Mouse (Mus musculus) midbrain, embryonic 15.5 days (tissue): ENCODE data around the gene 1190007I07Rik. TPM values are rescaled to one million over a fixed set of nuclear protein-coding genes. Genes with fewer than 3 reads are reported as not detected.
A peak's percentile ranks its signal among the peaks of the same experiment; 100 is the strongest.

Experiments
- ATAC-seq: fragments of 200-750 bp; cut with Nextera tagmentation; replicated peaks from 2 replicates; pipeline ENCODE4 v1.8.0; 2017; ENCODE audit warnings: moderate TSS enrichment
- H3K27ac ChIP-seq: fragments of 300-500 bp; sonication (generic); 2 replicates; pipeline ENCODE4 v1.5.1; 2015; ENCODE audit warnings: mild to moderate bottlenecking, inconsistent platforms
- H3K27me3 ChIP-seq: fragments of 300-500 bp; sonication (generic); replicated peaks from 2 replicates; pipeline ENCODE4 v1.6.1; 2015; ENCODE audit warnings: inconsistent platforms
- H3K36me3 ChIP-seq: fragments of 300-500 bp; sonication (generic); replicated peaks from 2 replicates; pipeline ENCODE4 v1.6.1; 2015; ENCODE audit warnings: inconsistent platforms
- H3K4me1 ChIP-seq: fragments of 300-500 bp; sonication (generic); 2 replicates; pipeline ENCODE4 v1.6.1; 2015; ENCODE audit warnings: inconsistent platforms
- H3K4me2 ChIP-seq: fragments of 300-500 bp; sonication (generic); 2 replicates; pipeline ENCODE4 v1.6.1; 2015; ENCODE audit warnings: inconsistent platforms, mild to moderate bottlenecking, moderate library complexity
- H3K4me3 ChIP-seq: fragments of 300-500 bp; sonication (generic); 2 replicates; pipeline ENCODE4 v1.5.1; 2015; ENCODE audit warnings: mild to moderate bottlenecking, inconsistent platforms
- H3K9ac ChIP-seq: fragments of 300-500 bp; sonication (generic); 2 replicates; pipeline ENCODE4 v1.6.1; 2015; ENCODE audit warnings: mild to moderate bottlenecking, inconsistent platforms
- H3K9me3 ChIP-seq: fragments of 300-500 bp; sonication (generic); 2 replicates; pipeline ENCODE4 v1.6.1; 2016; ENCODE audit warnings: inconsistent platforms
- WGBS: fragments of 180-500 bp; shearing (Covaris S2); methylation state at CpG from one replicate; pipeline ENCODE4 v1.1.7; 2015; ENCODE audit warnings: mixed read lengths; 5-methylcytosine and 5-hydroxymethylcytosine counted together
- polyA plus RNA-seq: library from polyadenylated mRNA; unstranded; fragments of >200 nt; fragmentation: Nextera tagmentation; extraction: Ambion mirVana; gene quantifications from 2 replicates; pipeline ENCODE4 v1.2.1, GENCODE M21; 2015

The 1190007I07Rik gene
- polyA plus RNA-seq = 28.4 and 36.4 TPM in 2 replicates

DNA sequence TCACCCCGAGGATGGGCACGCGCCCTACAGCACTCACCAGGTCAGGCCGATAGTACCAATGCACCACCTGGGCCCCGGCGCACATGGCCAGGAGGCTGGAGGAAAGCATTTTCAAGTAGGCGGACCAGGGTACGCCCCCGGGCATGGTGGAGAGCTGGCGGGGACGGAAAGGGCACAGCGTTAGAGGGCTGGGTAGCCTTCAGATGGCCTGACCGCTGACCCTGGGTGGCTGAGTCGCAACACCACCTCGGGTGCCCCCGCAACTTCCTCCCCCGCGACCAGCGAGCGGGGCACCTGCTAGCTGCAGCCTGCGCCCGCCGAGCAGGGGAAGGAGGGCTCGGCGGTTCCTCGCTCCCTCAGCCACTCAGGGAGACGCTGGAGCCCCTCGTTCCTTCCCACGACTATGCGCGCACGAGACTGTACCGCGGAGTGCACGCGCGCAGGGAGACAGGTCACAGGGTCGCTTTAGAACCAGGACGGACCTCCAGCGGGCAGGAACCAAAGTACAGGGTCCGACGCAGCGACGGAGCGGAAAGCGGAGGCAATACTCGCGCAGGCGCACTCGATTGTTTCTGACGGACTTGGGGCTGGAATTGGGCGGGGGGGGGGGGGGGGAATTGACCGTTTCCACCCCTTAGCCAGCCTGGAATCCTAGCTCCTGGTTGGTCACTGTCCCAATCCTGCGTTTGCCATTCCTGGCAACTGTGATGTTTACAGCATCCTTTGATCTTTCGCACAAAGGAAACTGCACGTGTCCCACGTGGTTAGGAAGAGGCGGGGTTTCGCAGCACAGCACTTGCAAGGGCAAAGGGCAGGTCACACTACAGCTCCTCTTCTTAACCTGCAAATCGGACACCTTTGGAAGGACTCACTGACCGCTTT lies at the start of gene 1190007I07Rik:
TSS of gene 1190007I07Rik (minus strand) at position 558 of the 882 bp plus-strand sequence.
- peak within 1 kb of the TSS; percentile 64 for H3K9ac ChIP-seq
- no peaks in the 10 kb centered on the region for H3K27me3 ChIP-seq
- under 1% methylated on average over 61 of the region's 61 CpGs for WGBS
- peak; percentile 92 for ATAC-seq
- peak within 1 kb of the TSS; percentile 86 for H3K27ac ChIP-seq
- H3K9me3 ChIP-seq = no peaks in the 10 kb centered on the region
- peaks cover 6% of the 10 kb centered on the region for H3K4me1 ChIP-seq
- no peaks in the 10 kb centered on the region for H3K36me3 ChIP-seq
- peak within 1 kb of the TSS; percentile 60 for H3K4me3 ChIP-seq
- peak within 1 kb of the TSS; percentile 66 for H3K4me2 ChIP-seq

DNA sequence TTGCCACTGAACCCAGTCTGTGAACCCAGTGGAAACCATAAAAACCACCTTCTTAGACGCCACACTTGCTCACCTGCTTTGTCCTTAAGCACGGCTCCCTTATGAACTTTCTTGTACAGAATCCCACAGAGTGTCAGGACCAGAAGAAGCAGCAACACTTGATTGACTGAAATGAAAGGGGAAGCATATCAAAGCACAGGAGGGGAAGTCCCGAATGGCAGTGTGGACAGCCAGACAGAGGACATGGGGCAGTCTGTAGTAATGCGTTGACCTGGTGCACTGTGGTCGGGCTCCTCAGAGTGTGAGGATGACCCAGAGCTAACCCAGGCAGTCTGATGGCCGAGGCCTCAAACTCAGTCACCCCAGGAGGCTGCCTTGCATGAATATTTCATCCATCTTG lies 47.2 kb upstream of the 1190007I07Rik start:
- H3K36me3 ChIP-seq = no peaks in the 10 kb centered on the region
- H3K4me1 ChIP-seq = peaks cover 6% of the 10 kb centered on the region
- H3K27me3 ChIP-seq = no peaks in the 10 kb centered on the region
- WGBS = 71% methylated on average over 6 of the region's 6 CpGs
- no peak overlapping the region for H3K4me3 ChIP-seq
- no peak overlapping the region for H3K27ac ChIP-seq
- H3K9ac ChIP-seq = no peak overlapping the region
- ATAC-seq = no peak
- H3K9me3 ChIP-seq = no peaks in the 10 kb centered on the region
- no peak overlapping the region for H3K4me2 ChIP-seq

DNA sequence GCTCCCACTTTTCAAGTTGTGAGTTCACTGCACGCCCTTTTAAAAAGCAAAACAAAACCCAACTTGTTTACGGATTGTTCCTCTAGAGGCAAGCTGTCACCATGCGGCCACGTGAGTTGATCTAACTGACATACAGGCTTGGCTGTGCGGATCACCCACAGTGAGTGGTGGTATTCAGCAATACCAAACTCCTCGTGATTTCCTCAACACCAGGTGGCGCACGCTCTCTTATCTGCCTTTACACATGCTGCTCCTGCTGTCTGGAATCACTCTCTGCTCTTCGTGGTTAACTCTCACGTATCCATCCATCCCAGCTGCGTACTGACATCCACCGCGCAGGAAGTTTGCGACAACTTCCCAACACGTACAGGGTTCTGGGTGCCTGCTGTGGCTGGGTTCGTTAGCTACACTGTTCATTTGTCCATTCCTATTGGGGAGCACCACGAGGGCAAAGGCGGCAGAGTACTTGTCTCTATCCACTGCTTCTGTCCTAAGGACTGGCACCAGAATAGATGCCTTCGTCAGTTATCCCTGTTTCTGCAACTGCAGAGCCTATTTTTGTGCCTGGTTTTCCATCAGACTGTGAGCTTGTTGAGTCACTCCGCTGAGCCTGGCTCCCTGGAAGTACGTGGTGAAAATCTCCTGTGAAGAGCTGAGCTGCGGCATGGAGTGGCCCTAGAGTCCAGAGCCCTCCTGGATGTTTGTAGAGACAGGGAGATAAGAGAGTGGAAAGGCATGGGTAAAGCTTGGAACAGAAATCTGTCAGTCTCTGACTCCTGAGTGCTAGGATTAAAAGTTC lies 43.6 kb upstream of the 1190007I07Rik start:
- H3K27ac ChIP-seq = no peak overlapping the region
- ATAC-seq = peak; percentile 92
- 23% methylated on average over 22 of the region's 22 CpGs for WGBS
- H3K27me3 ChIP-seq = no peaks in the 10 kb centered on the region
- no peak overlapping the region for H3K4me3 ChIP-seq
- H3K4me2 ChIP-seq = peak overlapping the region; percentile 39
- peaks cover 6% of the 10 kb centered on the region for H3K4me1 ChIP-seq
- no peaks in the 10 kb centered on the region for H3K36me3 ChIP-seq
- H3K9ac ChIP-seq = no peak overlapping the region
- no peaks in the 10 kb centered on the region for H3K9me3 ChIP-seq

DNA sequence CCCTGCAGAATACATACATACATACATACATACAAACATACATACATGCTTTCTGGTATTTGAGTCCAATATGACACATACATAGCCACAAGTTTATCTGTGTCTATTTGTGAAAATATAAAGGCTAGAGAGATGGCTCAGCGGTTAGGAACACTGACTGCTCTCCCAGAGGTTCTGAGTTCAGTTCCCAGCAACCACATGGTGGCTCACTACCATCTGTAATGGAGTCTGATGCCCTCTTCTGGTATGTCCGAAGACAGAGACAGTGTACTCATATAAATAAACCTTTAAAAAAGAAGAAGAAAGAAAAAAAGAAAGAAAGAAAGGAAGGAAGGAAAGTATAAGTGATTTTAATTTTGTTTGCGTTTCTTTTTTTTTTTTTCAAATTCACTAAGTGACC lies 42.9 kb upstream of the 1190007I07Rik start:
- H3K36me3 ChIP-seq = no peaks in the 10 kb centered on the region
- no peak overlapping the region for H3K27ac ChIP-seq
- H3K27me3 ChIP-seq = no peaks in the 10 kb centered on the region
- no peak overlapping the region for H3K9ac ChIP-seq
- peaks cover 6% of the 10 kb centered on the region for H3K4me1 ChIP-seq
- no peak overlapping the region for H3K4me3 ChIP-seq
- no peaks in the 10 kb centered on the region for H3K9me3 ChIP-seq
- no peak for ATAC-seq
- WGBS = 55% methylated on average over 3 of the region's 3 CpGs
- H3K4me2 ChIP-seq = no peak overlapping the region

DNA sequence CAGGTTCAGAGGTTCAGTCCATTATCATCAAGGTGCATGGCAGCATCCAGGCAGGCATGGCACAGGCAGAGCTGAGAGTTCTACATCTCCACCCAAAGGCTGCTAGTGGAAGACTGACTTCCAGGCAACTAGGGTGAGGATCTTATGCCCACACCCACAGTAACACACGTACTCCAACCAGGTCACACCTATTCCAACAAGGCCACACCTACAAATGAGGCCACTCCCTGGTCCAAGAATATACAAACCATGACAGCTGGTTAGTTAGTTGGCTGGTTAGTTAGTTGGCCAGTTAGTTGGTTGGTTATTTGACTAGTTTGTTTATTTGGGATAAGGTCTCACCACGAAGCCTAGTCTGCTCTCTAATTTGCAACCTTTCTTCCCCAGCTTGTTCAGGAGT lies 40.3 kb upstream of the 1190007I07Rik start:
- ATAC-seq = no peak
- Histone ChIP-seq H3K4me2 (no peak overlapping the region), H3K4me3 (no peak overlapping the region), H3K9me3 (no peaks in the 10 kb centered on the region), H3K27me3 (no peaks in the 10 kb centered on the region), H3K36me3 (no peaks in the 10 kb centered on the region), H3K27ac (no peak overlapping the region), H3K9ac (no peak overlapping the region), H3K4me1 (peaks cover 6% of the 10 kb centered on the region)
- WGBS = 83% methylated on average over 2 of the region's 2 CpGs

DNA sequence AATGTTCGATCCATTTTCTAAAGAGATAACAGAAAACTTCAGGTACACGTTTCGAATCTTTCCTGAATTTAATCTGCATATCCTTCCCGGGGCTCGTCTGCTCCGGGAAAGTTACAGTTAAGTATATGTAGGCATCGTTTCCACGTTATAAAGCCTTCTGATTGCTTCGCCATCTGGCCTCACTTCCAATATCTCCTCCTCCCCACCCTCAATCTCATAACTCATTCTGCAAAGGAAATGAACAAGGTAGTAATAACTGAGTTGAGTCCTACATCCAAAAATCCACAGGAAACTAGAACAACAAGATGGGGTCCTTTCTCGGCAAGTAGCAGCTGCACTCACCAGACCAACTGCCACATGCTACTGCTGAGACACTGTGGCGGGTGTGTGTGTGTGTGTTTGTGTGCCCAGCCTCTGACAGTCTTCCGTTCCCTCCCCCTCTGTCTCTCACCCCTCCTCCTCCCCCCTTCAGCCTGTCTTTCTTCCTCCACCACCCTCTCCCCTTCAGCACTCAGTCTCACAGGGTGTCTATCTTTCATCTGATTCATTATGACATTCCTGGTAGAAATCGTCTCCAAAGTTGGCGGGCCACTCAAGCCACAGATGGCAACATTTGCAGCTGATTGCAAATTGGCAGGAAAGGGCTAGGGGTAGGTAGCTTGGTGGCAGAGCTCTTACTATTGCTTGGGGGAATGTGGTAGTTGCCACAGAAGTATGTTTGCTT lies 39.4 kb upstream of the 1190007I07Rik start:
- Histone ChIP-seq H3K27me3 (no peaks in the 10 kb centered on the region), H3K9ac (no peak overlapping the region), H3K36me3 (no peaks in the 10 kb centered on the region), H3K4me3 (no peak overlapping the region), H3K9me3 (no peaks in the 10 kb centered on the region), H3K4me1 (peaks cover 6% of the 10 kb centered on the region), H3K27ac (no peak overlapping the region), H3K4me2 (no peak overlapping the region)
- no peak for ATAC-seq
- WGBS = 84% methylated on average over 14 of the region's 14 CpGs

DNA sequence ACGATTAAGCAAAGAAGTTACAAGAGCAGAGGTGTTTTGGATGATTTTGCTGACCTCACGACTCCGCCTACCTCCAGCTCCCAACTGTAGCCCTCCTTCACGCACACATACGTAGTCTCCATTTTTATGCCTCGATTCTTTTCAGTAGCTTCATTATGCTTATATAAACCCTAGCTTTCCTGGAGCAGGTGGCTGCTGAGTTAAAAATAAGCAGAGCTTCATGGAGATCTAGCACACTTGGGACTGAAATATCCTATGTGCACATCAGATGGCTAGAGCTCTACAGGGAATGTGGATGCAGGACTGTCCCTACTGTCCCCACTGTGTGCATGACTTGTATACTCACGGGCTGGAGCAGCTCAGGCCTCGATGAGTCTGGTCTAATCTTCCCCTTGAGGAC lies 38.8 kb upstream of the 1190007I07Rik start:
- WGBS = 87% methylated on average over 8 of the region's 8 CpGs

DNA sequence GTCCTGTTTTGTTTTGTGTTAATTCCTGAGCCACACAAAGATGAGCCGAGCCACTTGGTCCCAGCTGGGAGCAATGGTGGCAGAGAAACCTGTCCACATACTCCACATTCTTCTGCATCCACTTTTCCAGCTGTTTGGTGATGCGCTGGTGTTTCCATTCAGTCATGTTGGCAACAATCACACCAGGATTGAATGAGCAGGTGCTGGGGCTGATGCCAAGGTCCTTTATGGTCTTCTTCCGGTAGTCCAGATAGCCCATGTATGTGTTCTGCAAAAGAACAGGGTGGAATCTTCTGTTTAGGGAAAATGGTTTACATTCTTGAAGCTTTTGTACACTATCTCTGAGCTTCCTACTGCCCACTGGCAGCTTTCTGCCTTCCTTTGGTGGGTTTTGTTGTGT lies 31.6 kb upstream of the 1190007I07Rik start:
- Histone ChIP-seq H3K9me3 (no peaks in the 10 kb centered on the region), H3K27ac (no peak overlapping the region), H3K4me1 (no peaks in the 10 kb centered on the region), H3K4me2 (no peak overlapping the region), H3K36me3 (peaks cover 16% of the 10 kb centered on the region; the same call in 1 of the 2 replicates), H3K9ac (no peak overlapping the region), H3K4me3 (no peak overlapping the region), H3K27me3 (no peaks in the 10 kb centered on the region)
- no peak for ATAC-seq
- WGBS = 83% methylated on average over 3 of the region's 3 CpGs

More for the DNA sequence above, 38.8 kb upstream of the 1190007I07Rik start:
- no peaks in the 10 kb centered on the region for H3K9me3 ChIP-seq
- H3K4me1 ChIP-seq = peaks cover 5% of the 10 kb centered on the region
- no peak overlapping the region for H3K9ac ChIP-seq
- no peaks in the 10 kb centered on the region for H3K36me3 ChIP-seq
- no peaks in the 10 kb centered on the region for H3K27me3 ChIP-seq
- H3K27ac ChIP-seq = no peak overlapping the region
- H3K4me3 ChIP-seq = no peak overlapping the region
- no peak for ATAC-seq
- H3K4me2 ChIP-seq = no peak overlapping the region

DNA sequence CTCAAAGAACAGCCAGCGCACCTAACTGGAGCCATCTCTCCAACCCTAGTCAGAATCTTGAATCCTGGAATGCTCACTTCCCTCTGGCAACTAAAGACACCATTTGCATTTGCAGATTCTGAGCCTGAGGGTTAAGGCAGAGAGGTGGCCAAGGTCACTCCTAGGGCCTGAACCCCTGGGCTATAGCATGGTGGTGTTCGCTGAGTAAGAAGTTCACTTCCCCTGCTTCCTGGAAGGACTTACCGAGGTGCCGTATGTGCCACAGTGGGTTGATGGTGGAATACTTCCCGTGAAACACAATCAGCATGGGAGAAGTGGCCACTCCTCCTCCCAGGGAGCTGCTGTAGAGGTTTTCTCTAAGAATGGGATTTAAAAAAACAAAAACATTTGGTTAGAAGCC lies 29.6 kb upstream of the 1190007I07Rik start:
- no peak overlapping the region for H3K27ac ChIP-seq
- H3K4me3 ChIP-seq = no peak overlapping the region
- H3K4me1 ChIP-seq = no peaks in the 10 kb centered on the region
- peaks cover 19% of the 10 kb centered on the region for H3K36me3 ChIP-seq
- H3K9me3 ChIP-seq = no peaks in the 10 kb centered on the region
- no peak overlapping the region for H3K4me2 ChIP-seq
- 75% methylated on average over 5 of the region's 5 CpGs for WGBS
- no peak for ATAC-seq
- H3K27me3 ChIP-seq = no peaks in the 10 kb centered on the region
- no peak overlapping the region for H3K9ac ChIP-seq

DNA sequence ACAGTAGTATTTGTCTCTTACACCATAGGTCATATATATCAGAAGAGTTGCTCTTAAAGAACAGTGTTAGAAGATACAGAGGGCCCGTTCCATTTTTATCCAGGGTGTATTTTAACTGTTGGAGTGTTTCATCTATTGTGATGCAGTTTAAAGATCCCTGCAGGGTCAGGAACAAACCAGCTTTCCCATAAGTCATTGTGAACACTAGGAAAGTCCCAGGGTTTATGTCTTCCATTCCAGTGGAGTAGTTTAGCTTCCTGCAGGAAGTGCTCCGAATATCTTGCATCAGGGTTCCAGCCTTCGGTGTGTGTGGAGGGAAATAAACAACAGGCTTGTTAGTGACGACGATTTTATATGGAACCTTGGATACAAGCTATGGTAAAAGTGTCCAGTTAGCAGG lies 28.2 kb upstream of the 1190007I07Rik start:
- no peak for ATAC-seq
- 94% methylated on average over 5 of the region's 5 CpGs for WGBS

DNA sequence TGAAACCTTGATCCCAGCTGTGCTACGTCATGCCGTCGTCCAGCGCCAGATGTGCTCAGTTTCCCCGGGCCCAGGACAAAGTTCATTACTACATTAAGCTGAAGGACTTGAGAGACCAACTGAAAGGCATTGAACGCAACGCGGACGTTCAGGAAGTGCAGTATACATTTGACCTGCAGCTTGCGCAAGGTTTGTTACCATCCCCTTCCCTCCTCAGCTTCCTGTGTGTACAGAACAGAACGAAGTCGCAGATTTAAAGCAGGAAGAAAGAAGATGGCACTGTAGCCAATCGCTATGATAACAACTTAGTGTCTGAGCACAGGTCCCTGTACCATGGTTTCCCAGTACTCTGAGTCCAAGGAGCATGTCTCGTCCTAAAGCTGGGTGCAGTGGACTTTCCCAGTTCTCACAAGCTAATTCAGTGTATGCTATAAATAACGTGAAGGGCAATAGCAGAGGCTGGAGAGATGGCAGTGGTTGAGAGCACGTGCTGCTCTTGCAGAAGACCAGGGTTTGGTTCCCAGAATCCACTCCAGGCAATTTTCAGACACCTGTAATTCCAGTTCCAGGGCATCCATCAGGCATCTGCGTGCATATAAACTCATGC lies 24.3 kb upstream of the 1190007I07Rik start:
- Histone ChIP-seq H3K36me3 (peaks cover 46% of the 10 kb centered on the region), H3K27me3 (no peaks in the 10 kb centered on the region), H3K4me2 (no peak overlapping the region), H3K4me3 (no peak overlapping the region), H3K4me1 (no peaks in the 10 kb centered on the region), H3K9me3 (no peaks in the 10 kb centered on the region), H3K9ac (no peak overlapping the region), H3K27ac (no peak overlapping the region)
- no peak for ATAC-seq
- WGBS = 95% methylated on average over 17 of the region's 17 CpGs

More for the DNA sequence above, 28.2 kb upstream of the 1190007I07Rik start:
- Histone ChIP-seq H3K4me1 (no peaks in the 10 kb centered on the region), H3K36me3 (peaks cover 28% of the 10 kb centered on the region), H3K9me3 (no peaks in the 10 kb centered on the region), H3K4me3 (no peak overlapping the region), H3K27ac (no peak overlapping the region), H3K4me2 (no peak overlapping the region), H3K9ac (no peak overlapping the region), H3K27me3 (no peaks in the 10 kb centered on the region)

DNA sequence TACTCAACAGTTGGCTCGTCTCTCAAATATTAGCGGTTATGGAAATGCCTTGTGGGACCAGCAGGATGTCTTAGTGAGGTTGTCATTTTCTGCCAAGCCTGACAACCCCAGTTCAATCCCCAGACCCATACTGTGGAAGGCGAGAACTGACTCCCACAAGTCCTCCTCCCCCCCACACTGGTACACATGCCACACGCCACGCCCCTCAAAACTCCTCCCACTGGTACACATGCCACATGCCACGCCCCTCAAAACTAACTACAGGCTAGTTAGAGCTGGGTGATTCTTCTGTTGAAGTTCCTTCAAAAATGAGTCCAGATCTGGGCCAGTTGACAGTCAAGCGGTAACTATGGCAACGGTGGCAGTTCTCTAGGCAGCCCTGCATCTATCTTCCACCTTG lies 23.1 kb upstream of the 1190007I07Rik start:
- no peaks in the 10 kb centered on the region for H3K9me3 ChIP-seq
- no peaks in the 10 kb centered on the region for H3K4me1 ChIP-seq
- H3K36me3 ChIP-seq = peaks cover 47% of the 10 kb centered on the region
- WGBS = 95% methylated on average over 8 of the region's 8 CpGs
- H3K4me3 ChIP-seq = no peak overlapping the region
- H3K4me2 ChIP-seq = no peak overlapping the region
- no peaks in the 10 kb centered on the region for H3K27me3 ChIP-seq
- ATAC-seq = no peak
- no peak overlapping the region for H3K27ac ChIP-seq
- H3K9ac ChIP-seq = no peak overlapping the region
